Mouse (Mus musculus) megakaryocyte-erythroid progenitor cell, adult 5-6 weeks (primary cell): ENCODE measurements around the gene Rpl3. TPM values are rescaled to one million over a fixed set of nuclear protein-coding genes. Genes with fewer than 3 reads are reported as not detected.
"Not testable (repeated sequence)": the region's sequence is repeated elsewhere in the genome, so short reads cannot be mapped to it uniquely, and the experiment has no call there.

Experiments used
- ATAC-seq: replicated peaks from 2 replicates; pipeline ENCODE4 v1.8.0; 2016; ENCODE audit warnings: mild to moderate bottlenecking, inconsistent platforms; ENCODE audit not compliant: severe bottlenecking, poor library complexity, low FRiP score, low TSS enrichment
- total RNA-seq, 2 experiments: library from RNA; stranded (forward) in 1 of 2; stranded (reverse) in 1 of 2; fragments of 200-1000, 215-1000 nt in 1 of 2; fragments of >200 nt in 1 of 2; fragmentation: Nextera tagmentation in 1 of 2; gene quantifications; 2 replicates each; pipeline ENCODE4 v1.2.3; 2014 to 2017

Rpl3 gene
- total RNA-seq (2014; fragmentation: Nextera tagmentation) (2,690 and 2,775 TPM in 2 replicates), total RNA-seq (2017) (3,160 and 3,275 TPM in 2 replicates)

GRCm38 (mm10) chr15:80091121-80091955 is at the start of gene Rpl3, which contains the start of gene Syngr1:
Rpl3 (minus strand) TSS chr15:80091868.
Syngr1 (plus strand) TSS chr15:80091334.
- peak; percentile 53; the same call in 1 of the 2 replicates for ATAC-seq

- ATAC-seq, result no peak
These were observed 49.2 kb upstream of the Rpl3 start for GRCm38 (mm10) chr15:80140878-80141277.

- ATAC-seq, result no peak
These were observed 48.6 kb upstream of the Rpl3 start for GRCm38 (mm10) chr15:80140302-80140701.

GRCm38 (mm10) chr15:80137945-80138791 is 46.5 kb upstream of the Rpl3 start:
- no peak for ATAC-seq

- no peak for ATAC-seq
These were observed 45.0 kb upstream of the Rpl3 start for GRCm38 (mm10) chr15:80136645-80137044.

GRCm38 (mm10) chr15:80135499-80135898 is 43.8 kb upstream of the Rpl3 start:
- ATAC-seq, result no peak

GRCm38 (mm10) chr15:80134450-80134847 is 42.8 kb upstream of the Rpl3 start:
- ATAC-seq, result no peak

GRCm38 (mm10) chr15:80133682-80134449 is 42.2 kb upstream of the Rpl3 start:
- peak; percentile 9; the same call in 1 of the 2 replicates for ATAC-seq

- peak; percentile 53 for ATAC-seq
These were observed 41.4 kb upstream of the Rpl3 start, which contains the start of gene Tab1 for GRCm38 (mm10) chr15:80132993-80133586. Tab1 (plus strand) TSS chr15:80133127.

GRCm38 (mm10) chr15:80132452-80132851 is 40.8 kb upstream of the Rpl3 start:
- ATAC-seq, result no peak

- no peak for ATAC-seq
These were observed 39.8 kb upstream of the Rpl3 start for GRCm38 (mm10) chr15:80131421-80131820.

- peak; percentile 62 for ATAC-seq
These were observed 39.0 kb upstream of the Rpl3 start for GRCm38 (mm10) chr15:80130689-80131088.

- 0 out of 2 replicates have a peak, but pooled peaks have one; percentile 10 for ATAC-seq
These were observed 38.3 kb upstream of the Rpl3 start for GRCm38 (mm10) chr15:80129982-80130381.

GRCm38 (mm10) chr15:80127191-80127590 is 35.5 kb upstream of the Rpl3 start:
- 0 out of 2 replicates have a peak, but pooled peaks have one; percentile 35 for ATAC-seq

GRCm38 (mm10) chr15:80124651-80125050 is 33.0 kb upstream of the Rpl3 start:
- ATAC-seq, result no peak

- ATAC-seq, result not testable (repeated sequence)
These were observed 30.8 kb upstream of the Rpl3 start for GRCm38 (mm10) chr15:80122431-80122830.

- ATAC-seq, result no peak
These were observed 30.2 kb upstream of the Rpl3 start for GRCm38 (mm10) chr15:80121721-80122325.

GRCm38 (mm10) chr15:80119076-80119475 is 27.4 kb upstream of the Rpl3 start:
- no peak for ATAC-seq
